Mouse (Mus musculus) bone marrow macrophage, adult 2 months (primary cell): ENCODE measurements around the gene Sh2d3c.

ENCODE experiments used
- CTCF ChIP-seq: IDR thresholded peaks from 2 replicates; pipeline ENCODE4 v1.5.1; 2012; ENCODE audit warnings: low read depth, mild to moderate bottlenecking, low read length, moderate library complexity
- POLR2A ChIP-seq: IDR thresholded peaks from 2 replicates; pipeline ENCODE4 v1.6.1; 2012; ENCODE audit warnings: mild to moderate bottlenecking, low read depth, low read length, borderline replicate concordance

DNA sequence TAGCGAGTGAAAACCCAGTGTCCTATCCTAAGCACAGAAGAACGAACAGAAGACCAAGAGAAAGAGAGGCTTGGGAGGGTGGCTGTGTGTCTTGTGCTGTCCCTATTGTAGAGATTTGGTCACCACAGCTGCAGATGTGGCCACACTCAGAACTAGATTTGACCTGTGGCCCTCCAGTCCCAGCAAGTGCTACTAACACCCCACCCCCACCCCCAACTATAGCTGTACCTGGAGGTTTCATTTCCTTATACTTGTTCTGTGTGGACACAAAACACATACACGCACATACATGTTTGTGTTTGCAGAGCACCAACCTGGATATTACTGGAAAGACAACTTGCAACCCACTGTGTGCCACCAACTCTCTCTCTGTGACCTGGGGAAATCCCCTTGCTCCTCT, 802 bp upstream of the Sh2d3c start:
- TF ChIP-seq POLR2A = no peak
- TF ChIP-seq CTCF = no peak
